Mouse (Mus musculus) cerebellum, postnatal 10 days (tissue): ENCODE data around the gene Prr12.

Source experiments
- DNase-seq, 2 experiments: peaks; one replicate each; pipeline ENCODE4 v3.0.0; 2021; ENCODE audit warnings: mixed read lengths in 2 of 2

The Prr12 gene

DNA sequence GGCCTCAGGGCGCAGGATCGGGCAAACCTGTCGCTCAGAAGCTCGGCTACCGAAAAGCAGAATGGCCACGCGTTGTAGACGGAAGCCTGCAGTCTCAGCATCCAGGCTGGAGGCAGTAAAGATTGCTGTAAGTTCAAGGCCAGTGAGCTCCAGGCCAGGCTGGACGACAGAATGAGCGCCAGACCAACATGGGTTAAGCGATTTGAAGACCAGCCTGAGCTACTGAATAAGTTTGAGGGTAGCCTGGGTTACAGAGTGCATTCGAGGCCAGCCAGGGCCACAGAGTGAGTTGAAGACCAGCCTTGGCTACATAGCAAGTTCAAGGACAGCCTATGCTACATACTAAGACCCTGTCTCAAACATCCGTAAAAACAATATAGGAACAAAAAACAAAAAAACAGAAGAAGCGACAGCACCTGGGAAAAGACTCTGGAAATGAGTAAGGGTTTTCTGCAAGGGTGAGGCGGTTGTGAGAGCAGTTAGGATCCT is 54.7 kb downstream of the Prr12 start:
- DNase-seq: no peak

DNA sequence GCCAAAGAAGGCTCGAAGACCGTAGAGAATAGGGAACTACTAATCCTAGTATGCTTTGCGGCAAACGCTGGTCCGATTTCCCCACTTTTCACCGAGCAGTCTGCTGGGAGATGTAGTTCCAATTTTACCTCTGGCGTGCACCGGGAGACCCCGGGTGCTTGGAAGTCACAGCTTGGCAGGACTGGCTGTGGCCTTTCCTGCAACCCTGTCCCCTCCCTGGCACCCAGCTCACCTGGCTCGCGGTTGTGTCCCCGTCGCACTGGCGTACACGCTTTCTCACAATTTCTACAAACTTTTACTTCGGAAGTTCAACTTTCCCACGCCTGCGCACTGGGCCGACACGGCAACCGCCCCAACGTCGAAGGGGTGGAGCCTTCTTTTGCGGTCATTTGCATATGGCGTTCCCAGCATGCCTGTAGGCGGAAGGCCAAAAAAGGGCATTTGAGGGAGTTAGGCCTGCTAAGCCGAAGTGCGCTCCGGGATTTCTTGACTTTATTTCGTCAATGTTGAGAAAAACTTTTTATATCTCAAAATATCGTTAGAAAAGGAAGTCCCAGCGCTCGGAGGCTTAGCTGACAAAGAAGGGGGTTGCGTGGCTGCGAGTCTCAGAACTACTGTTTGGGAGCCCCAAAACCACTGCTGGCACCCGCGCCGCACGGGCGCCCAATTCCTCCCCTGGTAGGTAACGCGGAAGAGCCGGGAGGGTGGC is 55.3 kb downstream of the Prr12 start, which contains the start of gene Irf3:
Gene Irf3, plus strand, starts transcription at position 418 of the 709 bp plus-strand sequence.
- DNase-seq: peak; percentile 98 to 99

DNA sequence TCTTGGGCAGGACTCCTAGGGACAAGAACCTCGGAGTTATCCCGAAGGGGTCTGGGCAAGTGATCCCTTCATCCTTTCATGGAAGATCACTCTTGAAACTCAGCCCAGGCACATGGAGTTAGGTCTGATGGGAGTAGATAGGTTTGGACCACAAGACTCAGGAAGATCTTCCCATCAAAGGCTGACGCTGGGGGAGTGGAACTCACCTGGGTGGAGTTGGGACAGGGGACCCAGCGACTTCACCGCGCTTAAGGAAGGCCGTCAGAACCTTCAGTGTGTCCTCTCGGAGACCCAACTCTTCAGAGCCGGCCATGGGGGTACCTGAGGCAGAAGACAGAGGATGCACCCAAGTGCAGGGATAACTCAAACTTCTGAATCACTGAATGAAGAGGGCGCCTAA is 56.0 kb downstream of the Prr12 start:
- DNase-seq: no peak

DNA sequence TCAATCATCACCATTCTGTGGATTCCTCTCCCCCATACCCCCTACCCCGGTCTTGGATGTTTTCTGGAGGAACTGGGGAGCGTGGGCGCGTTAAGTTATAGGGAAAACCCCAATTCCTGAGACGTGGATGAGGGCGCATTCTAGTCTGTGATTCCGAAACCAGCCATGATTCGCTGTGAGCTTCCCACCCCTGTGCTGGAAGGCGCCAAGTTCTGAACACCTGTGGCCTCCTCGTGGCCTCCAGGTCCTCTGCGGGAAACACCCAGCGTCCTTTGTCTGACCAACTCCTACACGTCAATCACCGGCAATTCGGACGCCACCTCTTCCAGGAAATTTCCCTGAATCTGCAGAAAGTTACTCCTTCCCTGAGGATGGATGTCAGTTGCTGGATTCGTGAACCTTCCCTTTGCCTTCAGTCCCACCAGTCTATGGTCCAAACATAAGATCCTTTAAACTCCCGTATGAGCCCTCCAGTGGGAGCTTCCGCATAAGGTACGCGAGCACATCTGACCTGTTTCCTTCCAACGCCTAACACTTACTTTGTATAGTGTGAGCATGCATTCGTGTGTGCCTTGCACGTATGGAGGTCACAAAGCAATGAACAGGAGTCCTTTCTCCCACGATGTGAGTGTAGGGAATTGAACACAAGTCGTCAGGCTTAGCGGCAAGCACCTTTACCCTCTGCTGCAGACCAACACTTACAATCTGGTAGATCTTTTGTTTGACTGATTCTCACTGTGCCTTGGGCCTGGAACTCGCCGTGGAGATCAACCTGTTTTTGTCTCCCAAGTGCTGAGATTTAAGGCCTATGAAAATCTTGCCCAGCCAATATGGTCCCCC is 65.6 kb downstream of the Prr12 start:
- no peak for DNase-seq

DNA sequence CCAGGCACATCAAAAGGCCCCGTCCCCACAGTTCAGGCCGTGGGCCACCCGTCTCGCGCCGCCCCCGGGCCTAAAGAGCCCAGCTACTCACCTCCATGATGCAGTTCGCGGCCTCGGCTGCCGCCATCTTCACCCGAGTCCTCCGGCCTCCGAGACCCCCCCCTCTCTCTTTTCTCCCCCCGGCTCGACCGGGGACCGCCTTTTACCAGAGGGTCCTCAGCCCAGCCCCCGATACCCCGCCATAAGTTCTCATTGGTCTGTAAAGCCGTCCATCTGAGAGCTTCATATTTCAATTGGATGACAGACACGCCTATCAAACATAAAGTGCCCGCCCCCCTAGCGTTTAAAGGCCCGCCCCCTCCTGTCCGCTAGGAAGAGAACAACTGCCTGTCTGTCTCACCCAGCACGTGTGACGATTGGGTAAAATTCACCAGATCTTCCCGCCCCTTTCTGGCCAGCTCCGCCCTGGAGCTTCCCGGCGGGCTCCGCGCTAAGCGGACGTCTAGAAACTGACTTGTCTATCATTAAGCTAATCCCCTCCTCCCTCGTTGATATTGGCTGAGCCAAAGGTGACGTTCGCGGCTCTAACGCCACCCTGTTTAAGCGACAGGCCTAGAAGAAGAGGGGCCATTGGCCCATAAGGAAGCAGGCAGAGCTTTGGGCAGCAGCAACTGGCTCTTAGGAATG is 66.3 kb downstream of the Prr12 start, which contains the start of gene Prmt1:
Gene Prmt1, minus strand, starts transcription at position 377 of the 687 bp plus-strand sequence.
- DNase-seq: peak; percentile 97 to 98

DNA sequence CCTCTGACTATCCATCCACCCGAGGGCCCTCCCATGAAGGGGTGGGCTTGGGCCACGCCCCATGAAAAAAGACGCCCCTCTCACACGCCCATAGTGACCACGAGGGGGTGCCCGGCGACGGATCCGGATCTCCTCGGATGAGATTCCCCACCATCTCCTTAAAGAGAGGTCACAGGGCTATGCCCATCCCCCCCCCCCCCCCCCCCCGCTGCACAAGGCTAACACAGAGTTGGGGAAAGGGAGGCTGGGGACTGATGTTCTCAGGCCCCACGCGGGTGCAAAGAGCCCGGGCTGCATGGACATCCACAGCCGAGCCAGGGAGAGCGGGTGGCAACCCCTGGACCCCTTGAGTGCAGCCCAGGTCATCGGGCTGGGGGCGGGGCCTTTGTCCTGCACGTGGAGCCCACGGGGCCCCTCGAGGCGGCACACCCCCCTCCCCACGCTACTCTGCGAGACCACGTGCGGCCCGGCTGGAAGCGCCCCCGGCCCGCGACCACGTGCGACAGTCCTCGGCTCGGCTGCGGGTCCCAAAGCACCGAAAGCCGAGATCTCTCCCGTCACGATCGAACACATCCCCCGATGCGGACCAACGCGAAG is 67.0 kb downstream of the Prr12 start:
- peak; percentile 84 to 87 for DNase-seq

DNA sequence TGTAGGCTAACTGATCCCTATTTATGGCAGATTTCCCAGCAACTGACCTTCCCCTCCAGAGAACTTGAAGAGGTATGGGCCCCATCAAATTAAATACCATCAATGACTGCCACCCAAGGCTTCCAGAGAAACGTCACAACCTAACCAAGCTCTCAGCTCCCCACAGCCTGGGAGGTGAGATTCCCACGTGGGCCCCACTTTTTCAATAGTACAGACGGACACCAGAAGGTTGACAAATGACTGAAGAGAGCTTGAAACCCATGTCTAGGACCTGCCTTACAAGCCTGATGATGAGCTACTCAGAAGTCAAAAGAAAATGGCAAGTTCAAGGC is 67.9 kb downstream of the Prr12 start:
- peak in 1 of 2 experiments; percentile 8 for DNase-seq

DNA sequence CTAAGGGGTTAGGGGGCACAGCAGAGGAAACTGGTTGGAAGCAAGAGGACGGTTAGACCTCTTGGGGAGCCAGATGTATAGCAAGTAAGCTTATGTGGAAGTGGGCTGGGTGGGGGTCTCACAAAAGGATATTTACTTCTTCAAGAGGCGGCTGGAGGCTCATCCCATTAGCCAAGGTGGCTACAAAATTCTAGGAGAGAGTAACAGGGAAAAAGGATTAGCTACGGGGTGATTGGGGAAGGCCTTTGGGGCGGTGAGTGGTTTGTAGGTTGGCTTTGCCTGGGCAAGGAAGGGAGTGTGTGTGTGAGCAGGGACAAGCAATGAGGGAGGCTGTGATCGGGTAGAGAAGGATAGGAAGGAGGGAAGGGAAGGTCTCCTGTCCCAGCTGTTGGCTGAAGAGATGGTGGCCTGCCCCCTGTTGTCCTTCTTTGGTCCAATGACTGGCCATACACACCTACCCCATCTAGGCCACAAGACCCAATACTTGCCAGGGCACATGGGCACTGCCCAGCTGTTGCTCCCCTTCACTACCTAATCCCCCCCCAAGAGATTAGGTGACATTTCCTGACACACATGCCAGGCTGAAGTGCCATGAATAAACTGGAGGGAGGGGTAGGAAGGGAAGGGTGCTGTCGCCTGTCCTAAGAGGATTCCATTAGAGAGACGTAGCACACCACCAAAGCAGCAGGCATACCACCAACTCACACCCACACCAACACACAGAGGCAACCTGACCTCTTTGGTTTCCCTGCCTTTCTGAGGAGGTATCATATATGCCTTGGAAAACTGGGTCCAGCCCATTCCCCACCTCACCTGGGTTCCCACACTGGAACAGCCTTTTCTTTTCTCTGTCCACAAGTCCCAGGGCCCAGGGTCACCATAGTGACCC is 68.5 kb downstream of the Prr12 start:
- no peak for DNase-seq

DNA sequence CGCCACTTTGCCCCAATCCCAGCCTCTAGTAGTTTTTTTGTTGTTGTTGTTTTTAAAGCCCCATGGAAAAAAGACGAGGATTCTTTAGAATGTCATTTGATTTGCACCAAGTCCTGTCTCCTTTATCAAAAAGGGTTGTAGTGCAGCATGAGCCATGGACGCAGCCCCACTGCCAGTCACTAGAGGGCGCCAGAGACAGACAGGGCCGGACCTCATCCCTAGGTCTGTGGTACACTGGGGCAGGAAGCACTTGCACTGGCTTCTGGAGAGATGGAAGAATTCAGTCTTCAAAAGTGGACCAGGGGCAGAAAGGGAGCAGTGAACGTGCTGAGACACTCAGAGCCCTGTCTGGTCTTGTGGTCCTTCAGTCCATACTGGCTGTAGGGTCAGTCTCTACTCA is 69.6 kb downstream of the Prr12 start:
- DNase-seq: peak; percentile 94 to 96

DNA sequence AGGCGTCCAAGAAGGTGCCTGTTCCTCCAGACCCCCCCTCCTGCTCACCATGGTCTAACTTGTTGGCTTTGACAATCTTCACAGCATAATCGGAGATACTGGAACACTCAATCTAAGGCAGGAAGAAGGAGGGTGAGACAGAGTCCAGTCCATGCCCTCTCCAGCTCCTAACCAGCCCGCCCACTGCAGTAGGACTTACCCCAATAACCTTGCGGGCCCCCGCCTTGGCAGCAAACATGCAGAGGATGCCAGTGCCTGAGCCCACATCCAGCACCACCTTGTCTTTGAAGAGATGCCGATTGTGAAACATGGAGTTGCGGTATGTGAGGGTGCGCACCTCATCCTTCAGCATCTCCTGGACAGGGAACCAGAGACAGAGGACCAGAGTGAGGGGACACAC is 71.1 kb downstream of the Prr12 start:
- DNase-seq: no peak

DNA sequence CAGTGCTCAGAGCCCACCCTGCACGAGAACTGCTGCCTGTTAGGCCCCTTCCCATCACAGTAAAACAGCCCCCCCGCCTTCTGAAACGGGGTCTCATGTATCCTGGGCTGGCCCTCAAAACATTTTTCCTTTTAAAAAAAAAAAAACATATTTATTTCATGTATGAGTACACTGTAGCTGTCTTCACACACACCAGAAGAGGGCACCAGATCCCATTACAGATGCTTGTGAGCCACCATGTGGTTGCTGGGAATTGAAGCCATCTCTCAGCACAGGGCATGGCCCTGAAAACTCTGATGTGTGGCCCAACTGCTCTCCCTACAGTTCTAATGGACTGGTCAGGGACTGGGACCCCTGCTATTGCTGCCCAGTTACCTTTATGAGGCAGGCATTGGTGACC is 74.4 kb downstream of the Prr12 start:
- no peak for DNase-seq
